9 mouse cellular contexts compared by ENCODE assay signal in the genomic region with DNA sequence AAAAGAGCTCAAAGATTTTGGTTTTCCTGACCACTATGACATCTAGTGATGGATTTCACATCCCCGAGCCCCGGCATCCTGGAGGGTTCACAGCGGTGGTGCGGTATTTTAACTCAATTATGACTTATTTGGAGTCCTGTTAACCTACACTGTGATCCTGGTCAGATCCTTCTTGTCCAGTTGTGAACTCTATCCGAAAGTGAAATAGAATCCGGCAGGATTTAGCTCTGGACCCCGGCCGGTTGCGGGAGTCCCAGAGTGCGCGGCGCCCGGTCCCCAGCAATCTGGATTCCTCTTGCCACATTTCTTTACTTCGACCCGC. TPM values are rescaled to one million over a fixed set of nuclear protein-coding genes. Genes with fewer than 3 reads are reported as not detected.
DNase-seq lines count a peak whose midpoint lies in the region; ATAC-seq and TF ChIP-seq lines count a peak whose summit lies in the region.
"Had no signal": no experiment of that assay in that cellular context is flagged by ENCODE, and none has a peak within 500 bp of the region (broad histone marks: within the 10 kb centered on the region; RNA-seq: fewer than 3 reads in every experiment).

No protein-coding gene starts in this region.

- ATAC-seq in kidney, postnatal 0 days (replicated peaks; ENCODE audit: low FRiP score, low read depth): no peak; the same call in 1 of the 2 replicates
- no peak for ATAC-seq in embryonic facial prominence, embryonic 12.5 days (ENCODE audit: insufficient number of reproducible peaks, insufficient read depth, low FRiP score, low TSS enrichment)
- ATAC-seq in hindbrain, embryonic 16.5 days: peak; percentile 28; the same call in 1 of the 2 replicates
- peak; percentile 2; the same call in 1 of the 2 replicates for ATAC-seq in midbrain, embryonic 14.5 days (ENCODE audit: low FRiP score, low TSS enrichment)

- H3K4me1 ChIP-seq in kidney, postnatal 0 days (replicated peaks; ENCODE audit: insufficient read depth, low read length): no peaks in the 10 kb centered on the region
- H3K4me1 ChIP-seq in embryonic facial prominence, embryonic 12.5 days: peaks cover 4% of the 10 kb centered on the region; the same call in 1 of the 2 replicates
- peaks cover 3% of the 10 kb centered on the region; the same call in 1 of the 2 replicates for H3K4me1 ChIP-seq in hindbrain, embryonic 16.5 days (ENCODE audit: control insufficient read depth, insufficient read depth, low read depth, low read length)
- H3K4me1 ChIP-seq in midbrain, embryonic 14.5 days (ENCODE audit: control insufficient read depth, insufficient read depth, low read length): peaks cover 4% of the 10 kb centered on the region; the same call in 1 of the 2 replicates

- no peak for TF ChIP-seq CTCF in kidney, postnatal 0 days (IDR thresholded peaks at IDR 0.05; ENCODE audit: low read depth)

- no peaks in the 10 kb centered on the region for H3K9me3 ChIP-seq in kidney, postnatal 0 days (replicated peaks; ENCODE audit: low read length)
- H3K9me3 ChIP-seq in embryonic facial prominence, embryonic 12.5 days: no peaks in the 10 kb centered on the region
- H3K9me3 ChIP-seq in hindbrain, embryonic 16.5 days (ENCODE audit: control insufficient read depth, low read length): no peaks in the 10 kb centered on the region
- no peaks in the 10 kb centered on the region for H3K9me3 ChIP-seq in midbrain, embryonic 14.5 days (ENCODE audit: control insufficient read depth, low read length)

- peak overlapping the region; percentile 55 for H3K4me2 ChIP-seq in kidney, postnatal 0 days (ENCODE audit: low read length)
- H3K4me2 ChIP-seq in embryonic facial prominence, embryonic 12.5 days (replicated peaks): peak overlapping the region; percentile 47
- H3K4me2 ChIP-seq in hindbrain, embryonic 16.5 days (ENCODE audit: low read length): peak overlapping the region; percentile 45; the same call in 1 of the 2 replicates
- peak overlapping the region; percentile 46 for H3K4me2 ChIP-seq in midbrain, embryonic 14.5 days (ENCODE audit: low read length)

- H3K4me3 ChIP-seq in kidney, postnatal 0 days (replicated peaks; ENCODE audit: low read depth, low read length): peak overlapping the region; percentile 34
- H3K4me3 ChIP-seq in embryonic facial prominence, embryonic 12.5 days: peak overlapping the region; percentile 58
- peak overlapping the region; percentile 25 for H3K4me3 ChIP-seq in hindbrain, embryonic 16.5 days (ENCODE audit: low read length)
- H3K4me3 ChIP-seq in midbrain, embryonic 14.5 days (replicated peaks; ENCODE audit: low read depth, low read length): peak overlapping the region; percentile 31; the same call in 1 of the 2 replicates

- H3K27me3 ChIP-seq in kidney, postnatal 0 days (ENCODE audit: insufficient read depth, low read length): peaks cover 48% of the 10 kb centered on the region
- H3K27me3 ChIP-seq in embryonic facial prominence, embryonic 12.5 days: peaks cover 27% of the 10 kb centered on the region
- H3K27me3 ChIP-seq in hindbrain, embryonic 16.5 days (replicated peaks; ENCODE audit: control insufficient read depth, insufficient read depth, low read length): peaks cover 28% of the 10 kb centered on the region
- peaks cover 69% of the 10 kb centered on the region for H3K27me3 ChIP-seq in midbrain, embryonic 14.5 days (ENCODE audit: control insufficient read depth, insufficient read depth, low read length)

- H3K36me3 ChIP-seq in kidney, postnatal 0 days (ENCODE audit: insufficient read depth, low read length): no peaks in the 10 kb centered on the region
- H3K36me3 ChIP-seq in embryonic facial prominence, embryonic 12.5 days: no peaks in the 10 kb centered on the region
- H3K36me3 ChIP-seq in hindbrain, embryonic 16.5 days (ENCODE audit: control insufficient read depth, insufficient read depth, low read length): no peaks in the 10 kb centered on the region
- H3K36me3 ChIP-seq in midbrain, embryonic 14.5 days (ENCODE audit: control insufficient read depth, insufficient read depth, low read length): no peaks in the 10 kb centered on the region

- DNase-seq in kidney, postnatal 0 days (ENCODE audit: low spot score): no peak
- DNase-seq in kidney, postnatal 14 days: no peak
- no peak for DNase-seq in midbrain, embryonic 14.5 days
- no peak for DNase-seq in thymus, postnatal 10 days (ENCODE audit: low spot score in 2 of 2)
- no peak for DNase-seq in adrenal gland, postnatal 4 days (ENCODE audit: low spot score in 2 of 2)
- DNase-seq in frontal cortex, postnatal 10 days (ENCODE audit: low spot score in 2 of 2): no peak

- peak overlapping the region; percentile 39; the same call in 1 of the 2 replicates for H3K9ac ChIP-seq in kidney, postnatal 0 days (ENCODE audit: low read depth, low read length)
- H3K9ac ChIP-seq in embryonic facial prominence, embryonic 12.5 days: peak overlapping the region; percentile 74
- H3K9ac ChIP-seq in hindbrain, embryonic 16.5 days (ENCODE audit: low read depth, low read length): no peak overlapping the region
- H3K9ac ChIP-seq in midbrain, embryonic 14.5 days (replicated peaks; ENCODE audit: low read length): no peak overlapping the region

- H3K27ac ChIP-seq in kidney, postnatal 0 days: peak overlapping the region; percentile 47
- H3K27ac ChIP-seq in embryonic facial prominence, embryonic 12.5 days: peak overlapping the region; percentile 97
- H3K27ac ChIP-seq in hindbrain, embryonic 16.5 days (ENCODE audit: low read depth, low read length): no peak overlapping the region
- H3K27ac ChIP-seq in midbrain, embryonic 14.5 days (replicated peaks; ENCODE audit: low read depth, low read length): no peak overlapping the region

- under 1% methylated on average over 15 of the region's 15 CpGs for WGBS in kidney, postnatal 0 days
- 0% methylated on average over 15 of the region's 15 CpGs for WGBS in embryonic facial prominence, embryonic 12.5 days
- WGBS in hindbrain, embryonic 16.5 days: 1% methylated on average over 15 of the region's 15 CpGs
- under 1% methylated on average over 15 of the region's 15 CpGs for WGBS in midbrain, embryonic 14.5 days

RNA-seq across cellular contexts. Expression of a gene that starts 2.1 kb away (rescaled TPM):
- polyA plus RNA-seq in kidney, postnatal 0 days (2015; fragmentation: Nextera tagmentation; extraction: Ambion mirVana): 40.9 and 41.2 TPM in 2 replicates
- 131 and 192 TPM in 2 replicates for polyA plus RNA-seq in embryonic facial prominence, embryonic 12.5 days (2016; fragmentation: Nextera tagmentation; extraction: Ambion mirVana)
- 0.06 TPM in 1 of 2 replicates, not detected in the other for polyA plus RNA-seq in hindbrain, embryonic 16.5 days (2015; fragmentation: Nextera tagmentation; extraction: Ambion mirVana)
- not detected in 2 replicates for polyA plus RNA-seq in midbrain, embryonic 14.5 days (2014; fragmentation: Nextera tagmentation; extraction: Ambion mirVana)
- total RNA-seq in adrenal gland, postnatal 4 days (2021): 1 to 10 TPM in 1 of 2 experiments, under 1 TPM in 1; 0.31 to 4.7 TPM
- total RNA-seq: left cerebral cortex, postnatal 25 days had no signal

Comparison
In these comparisons a context has a peak if more than half of its experiments do, and no peak if none do; other contexts are left out.
1. ATAC-seq: peak in hindbrain, embryonic 16.5 days (single experiment) and midbrain, embryonic 14.5 days (single experiment); none in kidney, postnatal 0 days (single experiment) and embryonic facial prominence, embryonic 12.5 days (single experiment).
2. H3K27ac ChIP-seq: peak in kidney, postnatal 0 days (single experiment) and embryonic facial prominence, embryonic 12.5 days (single experiment); none in hindbrain, embryonic 16.5 days (single experiment) and midbrain, embryonic 14.5 days (single experiment).
3. H3K9ac ChIP-seq: peak in kidney, postnatal 0 days (single experiment) and embryonic facial prominence, embryonic 12.5 days (single experiment); none in hindbrain, embryonic 16.5 days (single experiment) and midbrain, embryonic 14.5 days (single experiment).
4. RNA of a gene that starts 2.1 kb away (polyA plus RNA-seq): 131 to 192 TPM in embryonic facial prominence, embryonic 12.5 days and 40.9 to 41.2 TPM in kidney, postnatal 0 days; not detected in midbrain, embryonic 14.5 days and 0.06 TPM in hindbrain, embryonic 16.5 days; every median in the first group is over 10 times any median in the second.
5. Peak in every context shown above with its lines, with median percentiles within 50 percentile points of each other: H3K4me2 ChIP-seq and H3K4me3 ChIP-seq.